Mouse (Mus musculus): ENCODE results near the gene Tmem87b.
A peak's percentile ranks its signal among the peaks of the same experiment; 100 is the strongest.

The Tmem87b gene

GRCm38 (mm10) chr2:128817786-128818681 is at the start of gene Tmem87b:
Tmem87b (plus strand) TSS chr2:128818118.
- DNase-seq = peak; percentile 96

GRCm38 (mm10) chr2:128768545-128769247 is 49.2 kb upstream of the Tmem87b start:
- DNase-seq = no peak

- no peak for DNase-seq
These were observed 47.4 kb upstream of the Tmem87b start for GRCm38 (mm10) chr2:128770557-128770956.

GRCm38 (mm10) chr2:128771048-128771447 is 46.9 kb upstream of the Tmem87b start:
- DNase-seq = peak; percentile 82

- no peak for DNase-seq
These were observed 46.1 kb upstream of the Tmem87b start for GRCm38 (mm10) chr2:128771750-128772338.

GRCm38 (mm10) chr2:128782231-128782630 is 35.7 kb upstream of the Tmem87b start:
- DNase-seq = no peak

GRCm38 (mm10) chr2:128783660-128784345 is 34.1 kb upstream of the Tmem87b start:
- no peak for DNase-seq

GRCm38 (mm10) chr2:128784814-128785213 is 33.1 kb upstream of the Tmem87b start:
- DNase-seq = no peak

GRCm38 (mm10) chr2:128786341-128786740 is 31.6 kb upstream of the Tmem87b start:
- no peak for DNase-seq

GRCm38 (mm10) chr2:128786795-128787194 is 31.1 kb upstream of the Tmem87b start:
- DNase-seq = no peak

GRCm38 (mm10) chr2:128787805-128788204 is 30.1 kb upstream of the Tmem87b start:
- no peak for DNase-seq

GRCm38 (mm10) chr2:128790875-128791614 is 26.9 kb upstream of the Tmem87b start:
- DNase-seq = no peak

- no peak for DNase-seq
These were observed 24.0 kb upstream of the Tmem87b start for GRCm38 (mm10) chr2:128793958-128794357.

GRCm38 (mm10) chr2:128796463-128796862 is 21.5 kb upstream of the Tmem87b start:
- peak; percentile 72 for DNase-seq

- DNase-seq = peak; percentile 35
These were observed 14.5 kb upstream of the Tmem87b start for GRCm38 (mm10) chr2:128803441-128803840.

- no peak for DNase-seq
These were observed 12.6 kb upstream of the Tmem87b start for GRCm38 (mm10) chr2:128805341-128805740.

- peak; percentile 87 for DNase-seq
These were observed 11.4 kb upstream of the Tmem87b start for GRCm38 (mm10) chr2:128806561-128806960.

- no peak for DNase-seq
These were observed 5.2 kb upstream of the Tmem87b start for GRCm38 (mm10) chr2:128812761-128813160.

- DNase-seq = no peak
These were observed 1.6 kb upstream of the Tmem87b start for GRCm38 (mm10) chr2:128816311-128816710.

GRCm38 (mm10) chr2:128816916-128817315 is 1.0 kb upstream of the Tmem87b start:
- DNase-seq = no peak

- peak; percentile 84 for DNase-seq
These were observed 532 bp upstream of the Tmem87b start for GRCm38 (mm10) chr2:128817387-128817785.

- DNase-seq = peak; percentile 30
These were observed 1.2 kb downstream of the Tmem87b start for GRCm38 (mm10) chr2:128818956-128819643.
